Mouse (Mus musculus): ENCODE results near the gene Slc38a10.

DNA sequence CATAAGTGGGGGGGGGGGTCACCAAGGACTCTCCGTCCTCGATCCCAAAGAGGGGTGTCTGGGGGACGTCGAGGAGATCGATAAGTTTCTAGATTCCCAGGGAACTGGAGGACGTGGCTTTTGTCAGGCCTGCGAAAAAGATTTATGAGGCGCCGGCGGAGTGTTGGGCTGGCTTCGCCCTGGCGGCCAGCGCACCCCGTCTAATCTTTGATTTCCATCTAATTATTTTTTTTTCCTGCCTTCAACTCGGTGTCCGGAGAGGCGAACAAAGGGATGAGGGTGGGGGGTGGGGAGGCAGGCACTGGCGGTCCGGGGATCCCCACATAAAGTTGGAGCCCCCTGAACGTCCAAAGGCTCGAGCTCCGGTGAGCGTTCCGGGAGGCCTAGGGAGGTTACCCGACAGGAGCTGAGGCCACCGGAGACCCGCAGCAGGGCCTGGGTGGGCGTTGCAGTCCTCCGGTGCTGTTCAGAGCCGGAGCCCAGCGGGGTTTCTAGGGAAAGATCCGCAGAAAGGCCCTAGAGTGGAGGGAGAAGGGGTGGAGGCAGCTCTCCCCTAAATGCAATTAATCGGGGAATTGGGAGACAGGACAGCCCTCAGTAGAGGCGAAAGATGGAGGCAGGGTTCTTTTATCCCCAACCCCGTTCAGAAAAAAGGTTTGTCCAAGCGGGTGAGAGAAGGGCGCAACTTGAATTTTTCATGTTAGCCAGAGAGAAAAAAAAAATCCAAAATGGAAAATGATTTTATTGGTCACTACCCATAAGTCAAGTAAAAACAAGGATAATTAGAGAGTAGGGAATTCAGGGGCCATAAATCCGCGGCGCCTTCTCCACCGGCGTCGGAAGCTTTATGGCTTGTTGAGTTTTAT lies 36.3 kb upstream of the Slc38a10 start:
- TF ChIP-seq CTCF (IDR thresholded peaks at IDR 0.05; ENCODE audit: low read depth, low read length) (no peak), POLR2A (IDR thresholded peaks at IDR 0.05; ENCODE audit: insufficient read depth, low read length) (no peak)

Data from ES-Bruce4 (cell line).